In genomic region chr13:100001790-100002196, GRCm38 (mm10) we compare ENCODE assay signal across 7 mouse cellular contexts. TPM values are rescaled to one million over a fixed set of nuclear protein-coding genes. Genes with fewer than 3 reads are reported as not detected.
A peak's percentile ranks its signal among the peaks of the same experiment; 100 is the strongest.
DNase-seq lines count a peak whose midpoint lies in the region; ATAC-seq lines count a peak whose summit lies in the region.

No protein-coding gene starts in this region.

- WGBS in intestine, embryonic 16.5 days = 38% methylated on average over 5 of the region's 5 CpGs
- WGBS in midbrain, embryonic 11.5 days = 40% methylated on average over 5 of the region's 5 CpGs

- no peak overlapping the region for H3K4me3 ChIP-seq in intestine, embryonic 16.5 days (ENCODE audit: low read length)
- no peak overlapping the region for H3K4me3 ChIP-seq in midbrain, embryonic 11.5 days (ENCODE audit: low read depth, low read length)

- DNase-seq in gastrocnemius, postnatal 10 days = peak; percentile 79
- peak; percentile 80 to 90 for DNase-seq in left cerebral cortex, postnatal 14 days (ENCODE audit: low spot score in 2 of 2)
- peak; percentile 92 for DNase-seq in midbrain, embryonic 11.5 days (ENCODE audit: low spot score, missing footprints)
- DNase-seq in skeletal muscle tissue, adult 2 months (ENCODE audit: low read depth, low spot score) = peak; percentile 89

- no peak overlapping the region for H3K4me2 ChIP-seq in intestine, embryonic 16.5 days (ENCODE audit: low read depth, low read length)
- H3K4me2 ChIP-seq in midbrain, embryonic 11.5 days = no peak overlapping the region

- no peaks in the 10 kb centered on the region for H3K36me3 ChIP-seq in intestine, embryonic 16.5 days (ENCODE audit: control insufficient read depth, insufficient read depth, low read length)
- H3K36me3 ChIP-seq in midbrain, embryonic 11.5 days (ENCODE audit: control insufficient read depth, insufficient read depth, low read length) = no peaks in the 10 kb centered on the region

- no peak overlapping the region for H3K9ac ChIP-seq in intestine, embryonic 16.5 days (ENCODE audit: low read depth, low read length)
- H3K9ac ChIP-seq in midbrain, embryonic 11.5 days (ENCODE audit: low read length) = no peak overlapping the region

- ATAC-seq in activated CD4-positive, CD25-positive, alpha-beta regulatory T cell, adult 4 months = peak; percentile 91
- ATAC-seq in common myeloid progenitor, adult 5-6 weeks (replicated peaks; ENCODE audit: low read depth, poor library complexity, severe bottlenecking) = peak; percentile 96
- ATAC-seq in intestine, embryonic 16.5 days = peak; percentile 64
- 0 out of 2 replicates have a peak, but pooled peaks have one; percentile 57 for ATAC-seq in midbrain, embryonic 11.5 days (ENCODE audit: low FRiP score)

- intact Hi-C loops in left cerebral cortex, postnatal 14 days (cut with DNase I) = no loop called here

- H3K27me3 ChIP-seq in intestine, embryonic 16.5 days (replicated peaks; ENCODE audit: control insufficient read depth, insufficient read depth, low read length) = no peaks in the 10 kb centered on the region
- H3K27me3 ChIP-seq in midbrain, embryonic 11.5 days (ENCODE audit: control insufficient read depth, insufficient read depth, low read length) = no peaks in the 10 kb centered on the region

- no peaks in the 10 kb centered on the region for H3K4me1 ChIP-seq in intestine, embryonic 16.5 days (ENCODE audit: control insufficient read depth, insufficient read depth, low read length)
- no peaks in the 10 kb centered on the region for H3K4me1 ChIP-seq in midbrain, embryonic 11.5 days (ENCODE audit: control insufficient read depth, insufficient read depth, low read length)

- H3K27ac ChIP-seq in intestine, embryonic 16.5 days (ENCODE audit: low read length) = no peak overlapping the region
- H3K27ac ChIP-seq in midbrain, embryonic 11.5 days (ENCODE audit: low read depth, low read length) = no peak overlapping the region

- no peaks in the 10 kb centered on the region for H3K9me3 ChIP-seq in intestine, embryonic 16.5 days (ENCODE audit: control insufficient read depth, low read length)
- H3K9me3 ChIP-seq in midbrain, embryonic 11.5 days (ENCODE audit: control insufficient read depth, low read length) = no peaks in the 10 kb centered on the region

RNA-seq across cellular contexts. Expression of gene Mccc2, which starts 13.6 kb away (rescaled TPM):
- polyA plus RNA-seq in activated CD4-positive, CD25-positive, alpha-beta regulatory T cell, adult 4 months (2017; shearing (Covaris generic)) = 10 to 100 TPM; 10.5 to 16.3 TPM
- 24.2 and 29.8 TPM in 2 replicates for total RNA-seq in common myeloid progenitor, adult 5-6 weeks (2017)
- total RNA-seq in gastrocnemius, postnatal 10 days (2021) = 10 to 100 TPM; 30.5 to 31.5 TPM
- 48.5 and 53.2 TPM in 2 replicates for polyA plus RNA-seq in intestine, embryonic 16.5 days (2015; fragmentation: Nextera tagmentation; extraction: Ambion mirVana)
- total RNA-seq in left cerebral cortex, postnatal 14 days (2021) = 10 to 100 TPM; 23.9 to 26.2 TPM
- polyA plus RNA-seq in midbrain, embryonic 11.5 days (2014; fragmentation: Nextera tagmentation; extraction: Ambion mirVana) = 35.5 and 39.9 TPM in 2 replicates
